Mouse (Mus musculus): ENCODE measurements at regions not wholly inside any gene's neighbourhood (a gene's known extent, or its start where the extent isn't known, plus 50 kb on each side); places are given as distances from the start of the nearest gene placed in this dataset.

- DNase-seq (ENCODE audit: low spot score) = no peak
These were observed 66.2 kb upstream of the Mpdz start for GRCm38 (mm10) chr4:81508776-81509175.

- DNase-seq (ENCODE audit: low spot score) = no peak
These were observed 64.2 kb upstream of the Mpdz start for GRCm38 (mm10) chr4:81506841-81507240.

- no peak for DNase-seq (ENCODE audit: low spot score)
These were observed 63.7 kb upstream of the Mpdz start for GRCm38 (mm10) chr4:81506306-81506705.

DNA sequence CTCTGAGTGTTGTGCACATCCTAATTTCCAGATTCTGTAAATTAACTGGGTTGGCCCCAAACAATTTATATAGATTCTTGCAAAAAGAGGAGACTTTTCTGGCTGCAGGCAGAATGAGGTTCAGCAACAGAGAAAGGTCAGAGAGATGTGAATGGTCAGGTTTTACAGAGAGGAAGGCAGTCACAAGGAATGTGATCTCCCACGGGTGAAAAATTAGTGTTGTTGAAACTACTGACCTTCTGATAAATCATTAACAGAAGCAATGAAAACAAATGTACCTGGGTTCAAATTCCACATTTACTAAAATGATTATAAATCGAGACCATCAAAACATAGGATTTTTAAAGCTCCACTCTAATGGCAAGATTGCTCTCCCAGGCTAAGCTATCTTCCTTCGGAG lies 62.5 kb upstream of the Mpdz start:
- DNase-seq (ENCODE audit: low spot score) = no peak

DNA sequence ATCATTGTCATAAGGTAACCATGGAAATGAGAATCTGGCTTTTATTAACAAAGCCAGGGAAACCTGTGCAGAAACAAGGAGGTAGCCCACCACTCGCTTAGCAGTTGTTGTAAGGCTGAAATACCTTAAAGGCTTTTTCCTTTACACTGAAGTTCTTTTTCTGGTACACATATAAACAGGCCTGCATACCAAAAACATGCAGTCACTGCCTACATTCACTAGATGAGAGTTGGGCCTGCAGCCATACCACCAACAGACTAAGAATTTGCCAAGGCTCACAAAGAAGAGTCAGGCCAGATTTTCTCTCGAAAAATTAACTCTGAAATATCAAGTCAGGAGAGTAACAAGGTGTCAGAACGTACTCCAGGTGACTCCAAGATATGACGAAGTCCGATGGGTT lies 61.3 kb upstream of the Mpdz start:
- DNase-seq (ENCODE audit: low spot score) = no peak

GRCm38 (mm10) chr4:81501802-81502201 lies 59.2 kb upstream of the Mpdz start:
- no peak for DNase-seq (ENCODE audit: low spot score)

DNA sequence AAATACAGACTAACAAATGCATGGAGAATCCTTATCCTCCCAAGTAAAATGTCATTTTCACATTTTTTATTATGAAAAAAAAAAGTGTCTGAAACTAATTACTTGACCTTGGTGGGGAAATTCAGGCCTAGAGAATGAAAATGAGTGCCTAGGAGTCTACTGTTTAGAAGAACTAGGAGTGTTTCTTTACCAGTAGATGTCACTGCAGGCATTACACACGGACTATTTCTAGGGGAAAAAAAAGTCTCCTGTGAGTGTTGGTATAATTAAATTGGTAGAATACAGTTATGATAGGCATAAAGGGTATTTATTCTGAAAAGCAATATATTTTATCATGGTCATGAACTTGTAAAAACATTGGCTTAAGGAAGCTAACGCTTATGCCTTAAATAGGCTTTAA lies 55.5 kb upstream of the Mpdz start:
- DNase-seq (ENCODE audit: low spot score) = no peak

GRCm38 (mm10) chr4:81492811-81493210 lies 50.2 kb upstream of the Mpdz start:
- no peak for DNase-seq (ENCODE audit: low spot score)
